Mouse (Mus musculus) layer of hippocampus, adult 8-10 months (tissue): ENCODE data around the gene Dynlrb1. TPM values are rescaled to one million over a fixed set of nuclear protein-coding genes. Genes with fewer than 3 reads are reported as not detected.

ENCODE experiments used
- DNase-seq, 2 experiments: peaks; one replicate each; pipeline ENCODE4 v3.0.0; 2022; ENCODE audit warnings: low spot score in 2 of 2
- total RNA-seq, 4 experiments: library from RNA; stranded (reverse); gene quantifications; 2 replicates each; pipeline ENCODE4 v1.2.4; 2022

The Dynlrb1 gene
- total RNA-seq, 4 experiments from 2014 or later = 215 to 277 (median 238) TPM

GRCm38 (mm10) chr2:155280116-155280515, 43.8 kb downstream of the Dynlrb1 start:
- DNase-seq = no peak

GRCm38 (mm10) chr2:155283793-155284192, 47.5 kb downstream of the Dynlrb1 start:
- DNase-seq = peak in 1 of 2 experiments; percentile 19

- DNase-seq = no peak
Measured at GRCm38 (mm10) chr2:155284647-155285046, 48.3 kb downstream of the Dynlrb1 start.

GRCm38 (mm10) chr2:155285744-155286143, 49.4 kb downstream of the Dynlrb1 start:
- DNase-seq = no peak

GRCm38 (mm10) chr2:155287456-155288250, 51.3 kb downstream of the Dynlrb1 start:
- no peak for DNase-seq

- DNase-seq = no peak
Measured at GRCm38 (mm10) chr2:155290066-155290465, 53.7 kb downstream of the Dynlrb1 start.

GRCm38 (mm10) chr2:155293382-155293781, 57.0 kb downstream of the Dynlrb1 start:
- no peak for DNase-seq

- DNase-seq = no peak
Measured at GRCm38 (mm10) chr2:155293946-155294345, 57.6 kb downstream of the Dynlrb1 start.

- DNase-seq = no peak
Measured at GRCm38 (mm10) chr2:155295453-155295852, 59.1 kb downstream of the Dynlrb1 start.

GRCm38 (mm10) chr2:155299563-155299962, 63.2 kb downstream of the Dynlrb1 start:
- DNase-seq = no peak

Other genes starting within 250 kb of the Dynlrb1 start
- under 1 TPM; 0.14 to 0.37 (median 0.28) TPM for gene Gm14226, start 218.3 kb upstream of the Dynlrb1 start, total RNA-seq
- gene Ahcy, start 162.0 kb upstream of the Dynlrb1 start, total RNA-seq = 10 to 100 TPM; 14.8 to 16.8 (median 16.3) TPM
- gene Itch, start 103.0 kb upstream of the Dynlrb1 start, total RNA-seq = 10 to 100 TPM; 49.5 to 73.0 (median 63.1) TPM
- gene Map1lc3a, start 39.8 kb downstream of the Dynlrb1 start, total RNA-seq = 100 to 1,000 TPM; 208 to 237 (median 223) TPM
- 10 to 100 TPM; 27.7 to 32.6 (median 30.2) TPM for gene Pigu, start 120.9 kb downstream of the Dynlrb1 start, total RNA-seq
- 100 to 1,000 TPM; 108 to 119 (median 111) TPM for gene Trp53inp2, start 144.5 kb downstream of the Dynlrb1 start, total RNA-seq
- gene Ncoa6, start 237.4 kb downstream of the Dynlrb1 start, total RNA-seq = 10 to 100 TPM; 58.1 to 63.8 (median 62.3) TPM